Mouse (Mus musculus) kidney, adult 8-10 months (tissue): ENCODE measurements around the gene Pla2r1.

ENCODE experiments used
- DNase-seq, 2 experiments: peaks; one replicate each; pipeline ENCODE4 v3.0.0; 2022

Gene Pla2r1

GRCm38 (mm10) chr2:60500583-60501116 is 52.5 kb downstream of the Pla2r1 start:
- no peak for DNase-seq

GRCm38 (mm10) chr2:60479906-60480305 is 73.2 kb downstream of the Pla2r1 start:
- DNase-seq = no peak

- no peak for DNase-seq
These were observed 74.3 kb downstream of the Pla2r1 start for GRCm38 (mm10) chr2:60478778-60479177.

GRCm38 (mm10) chr2:60468901-60469770 is 84.0 kb downstream of the Pla2r1 start:
- DNase-seq = no peak

- no peak for DNase-seq
These were observed 100.7 kb downstream of the Pla2r1 start for GRCm38 (mm10) chr2:60452376-60452775.

GRCm38 (mm10) chr2:60451119-60451773 is 101.9 kb downstream of the Pla2r1 start:
- no peak for DNase-seq

- no peak for DNase-seq
These were observed 103.4 kb downstream of the Pla2r1 start for GRCm38 (mm10) chr2:60449732-60450131.

- no peak for DNase-seq
These were observed 108.2 kb downstream of the Pla2r1 start for GRCm38 (mm10) chr2:60444711-60445509.

- DNase-seq = no peak
These were observed 109.8 kb downstream of the Pla2r1 start for GRCm38 (mm10) chr2:60443279-60443678.

- DNase-seq = no peak
These were observed 111.2 kb downstream of the Pla2r1 start for GRCm38 (mm10) chr2:60441875-60442274.

GRCm38 (mm10) chr2:60436802-60437201 is 116.3 kb downstream of the Pla2r1 start:
- DNase-seq = no peak

GRCm38 (mm10) chr2:60430315-60431021 is 122.6 kb downstream of the Pla2r1 start:
- no peak for DNase-seq

- peak; percentile 59 to 69 for DNase-seq
These were observed 135.0 kb downstream of the Pla2r1 start for GRCm38 (mm10) chr2:60418075-60418474.

- no peak for DNase-seq
These were observed 138.8 kb downstream of the Pla2r1 start for GRCm38 (mm10) chr2:60414334-60414733.

- no peak for DNase-seq
These were observed 140.0 kb downstream of the Pla2r1 start for GRCm38 (mm10) chr2:60413006-60413650.

- no peak for DNase-seq
These were observed 141.9 kb downstream of the Pla2r1 start for GRCm38 (mm10) chr2:60411181-60411580.

- no peak for DNase-seq
These were observed 142.9 kb downstream of the Pla2r1 start for GRCm38 (mm10) chr2:60409989-60410763.

- DNase-seq = no peak
These were observed 143.9 kb downstream of the Pla2r1 start for GRCm38 (mm10) chr2:60409194-60409593.

GRCm38 (mm10) chr2:60407387-60407786 is 145.7 kb downstream of the Pla2r1 start:
- DNase-seq = no peak

GRCm38 (mm10) chr2:60405431-60405830 is 147.7 kb downstream of the Pla2r1 start:
- DNase-seq = no peak

GRCm38 (mm10) chr2:60404763-60405162 is 148.3 kb downstream of the Pla2r1 start:
- DNase-seq = no peak
